Mouse (Mus musculus): Measurements from ENCODE around the gene Ccdc40.

The Ccdc40 gene

DNA sequence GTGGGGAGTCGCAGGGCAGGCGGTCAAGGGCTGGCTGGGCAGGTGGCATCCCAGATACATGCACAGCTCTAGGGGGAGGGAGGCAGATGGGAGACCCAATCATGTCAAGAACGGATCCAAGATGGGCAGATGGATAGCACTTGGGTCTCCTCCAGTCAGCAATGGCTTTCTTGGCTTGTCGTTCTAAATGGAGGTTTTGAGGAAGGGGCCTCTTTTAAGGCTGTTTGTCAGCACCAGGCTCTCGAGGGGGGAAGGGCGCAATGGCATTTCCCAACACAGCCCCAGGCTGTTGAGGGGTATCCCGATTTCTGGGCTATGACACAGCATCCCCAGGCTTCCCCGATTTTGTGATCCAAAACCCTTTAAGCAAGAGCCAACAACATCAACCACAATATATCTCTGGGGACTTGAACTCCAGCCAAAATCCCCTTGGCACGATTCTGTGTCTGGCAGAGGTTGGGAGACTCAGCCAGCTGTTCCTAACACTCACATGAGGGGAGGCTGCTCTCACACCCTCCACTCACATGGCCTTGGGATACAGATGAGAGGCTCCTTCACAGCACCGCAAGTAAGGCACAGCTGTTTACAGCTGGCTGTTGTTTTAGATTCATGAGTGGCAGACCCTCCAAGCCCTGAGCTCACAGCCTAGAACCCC, 18.9 kb upstream of the Ccdc40 start:
- DNase-seq: peak; percentile 27

DNA sequence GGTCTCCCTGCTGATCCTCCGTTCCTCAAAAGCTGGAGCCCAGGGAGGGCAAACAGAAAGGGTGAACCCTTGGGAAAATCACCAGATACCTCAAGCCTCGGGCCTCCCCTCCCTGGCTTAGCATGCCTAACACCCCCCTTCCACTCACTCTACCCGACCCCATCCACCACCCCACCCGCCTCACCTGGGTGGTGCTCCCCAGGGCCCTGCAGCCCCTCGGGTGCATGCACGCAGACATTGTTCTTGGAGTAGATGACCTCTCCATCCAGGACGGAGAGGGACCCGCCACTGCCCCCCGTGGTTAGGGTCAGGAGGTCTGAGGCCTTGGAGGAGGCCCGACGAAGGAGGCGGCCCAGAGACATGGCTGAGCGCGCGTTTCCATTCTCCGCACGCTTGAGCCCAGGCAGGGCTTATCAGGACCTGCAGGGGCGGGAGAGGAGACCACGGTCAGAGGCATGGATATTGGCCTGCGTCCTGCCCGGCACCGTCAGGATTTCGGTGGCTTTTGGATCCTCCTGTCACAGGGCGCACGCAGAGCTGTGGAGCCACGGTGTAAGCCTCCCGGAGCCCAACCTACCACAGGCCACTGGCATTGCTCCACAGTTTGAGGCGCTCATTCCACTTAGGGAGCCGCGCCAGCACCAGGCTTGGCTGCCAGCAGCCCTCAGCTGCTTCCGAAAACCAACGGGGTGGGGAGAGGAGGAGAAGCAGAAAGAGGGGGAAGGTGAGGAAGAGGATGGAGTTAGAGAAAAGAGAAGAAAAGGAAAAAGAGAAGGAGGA, 17.9 kb upstream of the Ccdc40 start:
- peak; percentile 83 for DNase-seq

GRCm38 (mm10) chr11:119211604-119212309, 16.6 kb upstream of the Ccdc40 start:
- peak; percentile 50 for DNase-seq

DNA sequence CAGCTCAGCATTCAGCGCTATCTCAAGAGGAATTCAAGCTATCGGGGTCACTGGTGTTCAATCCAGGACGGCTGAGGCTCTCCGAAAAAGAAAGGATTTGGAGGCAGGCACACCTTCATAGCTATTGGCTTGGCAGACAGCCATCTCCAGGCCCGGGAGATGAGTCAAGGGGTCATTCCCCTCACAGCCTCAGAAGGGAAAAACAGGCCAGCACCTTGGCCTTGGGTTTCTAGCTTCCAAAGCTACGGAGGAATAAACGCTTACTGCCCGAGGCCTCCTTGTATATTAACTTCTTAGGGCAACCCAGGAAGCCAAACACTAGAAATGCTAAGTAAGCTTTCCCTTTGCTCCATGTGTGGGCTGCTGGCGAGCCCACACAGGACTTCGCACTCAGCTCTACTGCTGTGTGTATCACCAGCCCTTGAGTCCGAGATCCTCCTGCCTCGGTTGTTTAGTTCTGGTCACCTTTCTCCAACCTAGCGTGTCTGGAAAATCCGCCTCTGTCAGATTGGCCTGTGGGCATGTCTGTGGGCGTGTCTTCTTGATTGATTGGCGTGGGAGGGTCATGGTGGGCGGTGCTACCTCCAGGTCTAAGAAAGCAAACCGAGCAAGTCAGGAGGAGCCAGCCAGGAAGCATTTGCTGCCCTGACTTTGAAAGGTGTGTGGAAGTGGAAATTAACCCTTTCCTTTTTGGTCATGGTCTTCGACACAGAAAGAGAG, 15.0 kb upstream of the Ccdc40 start:
- DNase-seq: no peak

DNA sequence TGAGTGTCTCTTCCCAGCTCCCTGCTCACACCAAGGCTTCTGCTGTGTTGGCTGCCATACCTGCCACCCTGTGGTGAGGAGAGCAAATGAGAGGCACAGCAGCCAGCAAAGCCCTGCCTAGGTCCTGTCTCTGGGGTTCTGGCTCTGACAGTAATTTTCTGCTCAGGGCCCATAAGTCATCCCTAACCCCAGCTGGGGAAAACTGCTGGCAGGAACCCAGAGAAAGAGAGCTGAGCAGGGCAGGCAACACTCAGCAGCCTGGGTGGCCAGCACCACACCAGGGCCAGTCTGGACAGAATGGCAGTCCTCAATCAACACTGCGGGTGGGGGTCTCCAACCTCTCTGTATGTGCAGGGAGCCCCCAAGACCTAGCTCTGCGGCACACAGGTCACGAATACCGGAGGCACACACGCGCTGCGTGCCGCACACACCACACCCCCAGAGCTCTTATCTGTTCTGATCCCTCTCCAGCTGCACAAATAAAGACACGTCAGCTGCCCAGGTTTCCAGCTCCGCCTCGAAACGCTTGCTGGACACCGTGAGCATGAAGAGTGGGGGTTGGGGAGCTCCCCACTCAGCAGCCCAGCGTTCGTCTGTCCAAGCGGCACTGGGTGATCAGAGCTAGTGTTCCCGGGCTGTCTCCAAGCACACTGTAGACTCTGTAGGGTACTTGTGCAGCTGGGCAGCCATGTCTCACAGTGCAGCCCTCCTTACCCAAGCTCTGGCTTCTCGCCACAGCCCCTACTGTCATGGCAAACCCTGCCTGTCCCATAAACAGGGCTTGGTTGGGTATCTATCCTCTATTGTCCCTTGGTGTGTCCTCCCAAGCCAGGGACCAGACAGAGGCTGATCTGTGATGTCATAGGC, 13.1 kb upstream of the Ccdc40 start:
- DNase-seq: peak; percentile 34

DNA sequence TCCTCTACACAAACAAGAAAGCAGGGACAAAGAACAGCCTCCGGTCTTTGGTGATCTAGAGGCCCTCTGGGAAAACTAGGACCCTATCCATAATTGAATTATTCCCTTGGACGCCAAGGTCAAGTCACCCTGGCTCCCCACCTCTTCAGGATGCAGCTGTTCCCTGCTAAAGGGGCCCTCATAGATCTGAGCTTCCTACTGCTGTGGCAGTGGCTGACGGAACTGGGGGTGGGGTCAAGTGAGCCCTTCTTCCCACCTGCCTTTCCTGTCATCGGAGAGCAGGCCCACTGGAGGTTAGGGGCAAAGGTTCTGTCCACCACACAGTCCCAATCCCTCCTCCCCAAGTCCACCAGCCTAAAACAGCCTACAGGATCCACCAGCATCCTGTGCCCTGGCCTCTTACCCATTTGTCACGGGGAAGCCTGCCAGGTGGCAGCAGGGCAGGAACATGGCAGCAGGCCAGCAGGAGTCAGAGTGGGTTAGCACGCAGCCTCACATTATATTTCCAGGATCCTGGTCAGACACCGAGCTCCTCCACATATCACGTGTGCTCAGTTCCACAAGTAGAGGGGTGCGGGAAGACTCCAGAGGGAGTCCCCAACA, 12.4 kb upstream of the Ccdc40 start:
- DNase-seq: no peak

DNA sequence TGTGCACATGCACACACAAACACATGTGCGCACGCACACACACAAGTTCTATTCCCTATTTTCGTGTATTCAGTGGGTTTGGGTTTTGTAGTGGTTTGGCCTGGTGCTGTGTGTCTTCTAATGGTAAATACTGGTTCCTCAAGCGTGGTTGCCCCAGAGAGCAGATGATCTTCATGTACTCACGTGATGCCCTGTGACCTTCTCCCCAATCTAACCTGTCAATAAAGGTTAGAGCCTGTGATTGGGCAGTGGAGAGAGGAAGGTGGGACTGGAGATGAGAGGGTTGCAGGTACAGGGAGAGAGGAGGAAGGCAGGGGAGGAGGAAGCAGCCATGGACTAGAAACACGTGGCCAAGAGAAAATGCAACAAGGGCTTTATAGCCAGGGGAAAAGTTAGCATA, 10.5 kb upstream of the Ccdc40 start:
- DNase-seq: no peak

GRCm38 (mm10) chr11:119219816-119220465, 8.4 kb upstream of the Ccdc40 start:
- DNase-seq: peak; percentile 75

DNA sequence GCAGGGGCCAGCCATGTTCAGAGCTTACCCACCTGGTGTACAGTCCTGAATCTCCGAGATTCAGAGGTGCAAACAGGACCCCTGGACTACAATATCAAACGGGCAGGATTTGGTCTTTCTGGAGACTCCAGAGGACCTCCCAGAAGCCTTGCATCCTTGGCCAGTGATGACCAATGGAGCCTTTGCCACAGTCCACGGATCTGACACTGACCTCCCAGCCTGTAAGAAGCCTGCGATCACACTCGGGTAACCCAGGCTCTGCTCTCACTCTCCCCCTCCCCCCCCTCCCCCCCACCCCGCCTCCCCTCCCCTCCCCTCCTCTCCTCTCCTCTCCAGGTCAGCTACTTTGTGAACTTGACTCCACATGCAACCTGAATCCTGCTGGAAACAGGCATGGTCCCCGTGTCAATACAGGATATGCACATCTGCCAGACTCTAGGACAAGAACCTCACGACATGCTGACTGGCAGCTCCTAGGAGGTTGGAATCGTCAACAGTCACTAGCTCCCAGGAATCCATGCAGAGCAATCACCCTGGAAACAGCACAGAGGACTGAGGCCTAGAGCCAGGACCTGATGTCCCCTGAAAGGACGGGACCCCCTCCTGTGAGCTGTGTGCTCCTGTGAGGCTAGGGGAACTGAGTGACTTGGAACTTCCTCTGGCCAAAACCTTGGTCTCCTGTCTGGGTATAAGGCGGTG, 6.4 kb upstream of the Ccdc40 start:
- no peak for DNase-seq

DNA sequence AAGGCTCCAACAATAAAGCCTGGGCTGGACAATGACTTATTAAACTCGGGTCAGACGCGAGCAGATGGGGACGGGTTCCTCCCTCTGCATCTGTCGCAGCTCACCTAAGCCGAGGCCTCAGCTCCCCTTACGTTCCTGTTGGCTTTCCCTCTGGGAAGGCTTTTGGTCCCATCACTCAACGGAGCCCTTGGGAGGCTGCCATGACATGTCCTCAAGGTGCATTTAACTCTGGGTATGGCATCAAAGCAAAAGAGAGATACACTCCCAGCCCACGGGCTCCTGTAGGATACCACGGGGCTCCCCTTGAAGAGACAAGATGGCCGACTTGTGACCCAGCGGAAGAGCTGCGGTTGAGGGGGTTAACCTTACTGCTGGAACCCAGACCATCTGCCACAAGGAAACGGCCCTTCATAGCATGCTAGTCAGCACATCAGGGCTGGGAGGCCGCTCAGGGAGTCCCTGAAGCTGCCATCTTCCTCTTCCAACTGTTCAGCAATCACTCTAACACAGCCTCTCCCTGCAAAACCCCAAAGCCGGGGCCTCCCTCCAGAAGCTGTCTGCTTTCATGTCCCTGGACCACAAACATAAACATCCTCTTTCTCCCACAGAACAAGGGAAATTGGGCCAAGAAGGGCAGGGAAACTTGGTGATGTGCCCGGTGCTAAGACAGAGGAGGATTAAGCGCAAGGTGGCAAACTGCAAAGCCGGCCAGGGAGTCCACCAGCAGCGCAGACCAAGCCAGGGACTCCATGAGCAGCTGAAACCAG, 5.1 kb upstream of the Ccdc40 start:
- no peak for DNase-seq

DNA sequence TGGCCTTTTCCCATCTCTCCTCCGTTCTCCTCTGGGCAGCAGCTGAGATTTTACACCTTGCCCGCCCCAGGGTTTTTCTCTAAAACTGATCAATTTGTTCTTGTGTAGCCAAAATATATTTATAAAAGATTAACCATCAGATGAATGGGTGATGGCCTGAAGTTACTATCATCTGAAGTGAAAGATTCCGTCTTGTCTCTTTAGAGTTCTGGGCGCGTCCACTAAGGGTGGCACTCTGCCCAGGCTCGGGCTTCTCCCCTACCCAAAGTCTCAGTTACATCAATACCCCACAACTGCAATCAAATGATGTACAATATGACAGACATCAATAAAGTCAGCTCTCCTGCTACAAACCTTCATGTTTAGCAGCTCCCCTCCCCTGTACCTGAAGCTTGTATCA, 3.4 kb upstream of the Ccdc40 start:
- DNase-seq: no peak

- DNase-seq: no peak
Observed at GRCm38 (mm10) chr11:119225634-119226033, 2.7 kb upstream of the Ccdc40 start.

- DNase-seq: no peak
Observed at GRCm38 (mm10) chr11:119227591-119227990, 781 bp upstream of the Ccdc40 start.

GRCm38 (mm10) chr11:119228846-119229626, 664 bp downstream of the Ccdc40 start:
- peak; percentile 59 for DNase-seq

DNA sequence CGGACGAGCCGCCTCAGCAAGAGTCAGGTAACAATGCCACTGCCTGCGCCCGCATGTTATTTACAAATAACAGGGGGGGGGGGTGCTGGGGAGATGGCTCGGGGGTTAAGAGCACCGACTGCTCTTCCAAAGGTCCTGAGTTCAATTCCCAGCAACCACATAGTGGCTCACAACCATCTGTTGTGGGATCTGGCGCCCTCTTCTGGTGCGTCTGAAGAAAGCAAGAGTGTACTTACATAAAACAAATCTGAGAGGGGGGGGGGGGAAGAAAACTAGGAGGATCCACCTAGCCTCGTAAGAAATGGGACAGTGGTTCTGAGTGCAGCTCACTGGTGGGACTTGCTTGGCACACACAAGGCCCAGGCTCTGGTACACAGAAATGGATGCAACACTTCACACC, 6.4 kb downstream of the Ccdc40 start:
- DNase-seq: no peak

GRCm38 (mm10) chr11:119235596-119235995, 7.2 kb downstream of the Ccdc40 start:
- DNase-seq: no peak

GRCm38 (mm10) chr11:119236354-119236753, 8.0 kb downstream of the Ccdc40 start:
- no peak for DNase-seq

DNA sequence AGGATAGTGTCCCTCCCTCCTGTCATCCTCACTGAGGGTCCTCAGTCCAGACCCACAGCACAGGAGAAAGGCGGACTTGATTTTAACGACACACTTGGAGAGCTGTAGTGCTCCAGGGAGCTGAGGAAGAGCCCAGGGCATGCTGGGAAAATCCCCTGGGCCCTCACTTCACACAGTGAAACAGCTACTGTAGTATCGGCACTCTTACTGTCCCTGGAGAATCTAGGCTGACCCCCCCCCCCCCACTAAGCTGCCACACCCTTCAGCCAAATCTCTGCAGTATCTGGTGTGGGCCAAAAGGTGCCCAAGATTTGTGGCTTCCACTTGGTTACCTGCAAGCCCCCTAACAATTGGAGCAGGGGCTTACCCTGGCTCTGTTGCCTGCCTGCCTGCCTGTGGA, 8.6 kb downstream of the Ccdc40 start:
- DNase-seq: no peak
